Mouse (Mus musculus) bone marrow, adult 2 months (tissue): Measurements from ENCODE around the gene Nacc2.

Source experiments
- CTCF ChIP-seq: fragments of 200-500 bp; IDR thresholded peaks from 2 replicates; pipeline ENCODE4 v1.5.1; 2011; ENCODE audit warnings: low read length, control low read depth; ENCODE audit not compliant: control insufficient read depth, insufficient read depth
- POLR2A ChIP-seq: fragments of 200-500 bp; IDR thresholded peaks from 2 replicates; pipeline ENCODE4 v1.6.1; 2011; ENCODE audit warnings: low read depth, mild to moderate bottlenecking, control low read depth, low read length, borderline replicate concordance; ENCODE audit not compliant: control insufficient read depth

GRCm38 (mm10) chr2:26077068-26077467 is 46.0 kb downstream of the Nacc2 start:
- TF ChIP-seq CTCF: no peak
- no peak for TF ChIP-seq POLR2A
